Mouse (Mus musculus): ENCODE measurements around the gene Cggbp1.

GRCm38 (mm10) chr16:64873416-64874305 is 21.9 kb downstream of the Cggbp1 start:
- TF ChIP-seq HCFC1 (IDR thresholded peaks at IDR 0.05; ENCODE audit: borderline replicate concordance, insufficient read depth, low read length) (no peak), ZNF384 (IDR thresholded peaks at IDR 0.05; ENCODE audit: low read depth, low read length) (no peak), CHD2 (IDR thresholded peaks at IDR 0.05; ENCODE audit: low read depth, low read length) (no peak), ZC3H11A (IDR thresholded peaks at IDR 0.05; ENCODE audit: borderline replicate concordance, low read depth, low read length) (no peak), MAFK (IDR thresholded peaks at IDR 0.05; ENCODE audit: insufficient read depth, low read depth, low read length) (no peak)
